Mouse (Mus musculus): ENCODE data around the gene Mapk3.
"Not testable (repeated sequence)": the region's sequence is repeated elsewhere in the genome, so short reads cannot be mapped to it uniquely, and the experiment has no call there.

The Mapk3 gene

DNA sequence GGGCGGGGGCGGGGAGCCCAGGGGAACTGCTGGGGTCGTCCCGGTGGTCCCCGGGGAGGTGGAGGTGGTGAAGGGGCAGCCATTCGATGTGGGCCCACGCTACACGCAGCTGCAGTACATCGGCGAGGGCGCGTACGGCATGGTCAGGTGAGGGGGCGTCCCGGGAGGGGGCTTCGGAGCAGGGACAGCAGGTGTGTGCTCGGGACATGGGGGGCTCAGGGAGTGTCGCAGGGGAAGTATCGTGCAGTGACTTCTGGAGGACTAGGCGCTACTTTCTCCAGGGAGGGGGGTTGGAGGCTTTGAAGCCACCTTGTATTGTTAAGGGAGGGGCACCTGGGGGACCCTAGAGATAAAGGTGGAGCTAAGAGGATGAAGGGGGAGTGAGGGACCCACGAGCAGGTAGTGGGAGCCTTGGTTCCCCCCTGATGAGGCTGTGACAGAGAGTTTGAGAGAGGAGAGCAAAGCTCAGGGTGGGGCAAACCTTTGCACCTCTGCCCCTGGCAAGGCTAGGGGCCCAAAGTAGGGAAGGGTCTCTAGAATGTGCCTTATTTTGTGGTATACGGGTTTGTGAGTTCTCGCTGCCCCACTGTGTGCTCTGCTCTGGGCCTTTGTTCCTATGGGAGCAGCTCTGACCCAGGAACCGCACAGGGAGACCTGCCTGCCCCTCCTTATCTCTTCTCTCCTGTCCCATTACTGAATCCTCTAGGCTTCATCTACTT lies 430 bp downstream of the Mapk3 start:
- no peak for DNase-seq (ENCODE audit: low read depth)

DNA sequence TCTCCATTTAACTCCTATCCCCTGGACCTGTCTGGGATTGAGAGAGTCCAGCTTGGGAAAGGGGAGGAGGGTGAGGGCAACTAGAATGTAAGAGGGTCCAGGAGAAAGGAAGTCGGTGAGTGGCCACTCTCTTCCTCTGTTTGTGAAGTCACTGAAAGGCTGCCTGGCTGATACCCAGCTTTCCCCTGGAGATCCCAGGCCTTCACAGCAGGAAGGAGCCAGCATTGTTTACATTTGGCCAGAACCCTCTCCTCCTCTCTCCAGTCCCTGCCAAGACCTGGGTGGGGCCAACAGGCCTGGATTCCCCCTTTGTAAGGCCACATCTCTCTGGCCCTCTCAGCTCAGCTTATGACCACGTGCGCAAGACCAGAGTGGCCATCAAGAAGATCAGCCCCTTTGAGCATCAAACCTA lies 996 bp downstream of the Mapk3 start:
- DNase-seq (ENCODE audit: low read depth): no peak

GRCm38 (mm10) chr7:126760956-126761355 lies 1.6 kb downstream of the Mapk3 start:
- no peak for DNase-seq (ENCODE audit: low read depth)

DNA sequence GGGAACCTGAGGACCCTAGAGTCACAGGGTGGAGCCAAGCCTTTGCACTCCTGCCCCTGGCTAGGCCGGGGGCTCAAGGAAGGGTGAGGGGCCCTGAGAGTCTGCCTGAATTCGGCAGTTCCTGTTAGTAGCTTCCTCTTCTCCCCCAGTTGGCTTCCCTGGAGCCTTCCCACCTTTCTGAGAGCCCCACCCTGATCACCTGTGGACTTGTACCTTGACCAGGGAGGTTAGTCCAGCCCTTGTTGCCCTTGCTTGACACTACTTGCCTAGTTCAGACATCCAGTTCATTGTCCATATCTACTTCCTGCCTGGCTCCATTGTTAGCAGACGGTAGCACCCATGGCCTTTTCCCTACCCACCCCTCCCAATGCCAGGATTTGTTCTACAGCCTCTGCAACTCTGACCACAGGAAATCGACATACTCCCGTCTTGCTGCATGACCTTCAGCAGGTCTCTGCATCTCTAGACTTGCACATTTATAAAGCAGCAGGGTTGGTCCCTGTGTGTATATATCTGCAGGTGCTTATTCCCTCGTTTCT lies 2.2 kb downstream of the Mapk3 start:
- no peak for DNase-seq (ENCODE audit: low read depth)

GRCm38 (mm10) chr7:126762471-126763008 lies 3.1 kb downstream of the Mapk3 start:
- no peak for DNase-seq (ENCODE audit: low read depth)

DNA sequence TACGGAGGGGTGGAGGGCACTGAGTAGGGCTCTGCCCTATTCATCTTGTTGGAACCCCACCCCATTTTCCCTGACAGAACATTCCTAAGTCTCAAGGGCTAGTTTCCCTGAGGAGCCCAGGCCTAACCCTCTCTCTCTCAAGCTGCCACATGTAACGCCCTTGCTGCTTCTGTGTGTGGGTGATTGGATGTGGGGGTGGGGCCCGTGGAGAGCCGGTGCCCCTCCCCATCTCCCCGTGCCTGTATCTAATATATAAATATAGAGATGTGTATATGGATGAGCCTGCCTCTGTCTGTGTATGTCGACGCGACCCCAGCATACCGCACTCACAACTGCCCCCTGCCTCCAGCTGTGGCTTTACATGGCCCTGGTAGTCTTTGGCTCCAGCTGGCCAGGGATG lies 6.1 kb downstream of the Mapk3 start:
- DNase-seq (ENCODE audit: low read depth): no peak

GRCm38 (mm10) chr7:126766201-126766600 lies 6.8 kb downstream of the Mapk3 start, which contains the start of gene Gdpd3:
TSS of gene Gdpd3 (plus strand) at chr7:126766334.
- no peak for DNase-seq (ENCODE audit: low read depth)

DNA sequence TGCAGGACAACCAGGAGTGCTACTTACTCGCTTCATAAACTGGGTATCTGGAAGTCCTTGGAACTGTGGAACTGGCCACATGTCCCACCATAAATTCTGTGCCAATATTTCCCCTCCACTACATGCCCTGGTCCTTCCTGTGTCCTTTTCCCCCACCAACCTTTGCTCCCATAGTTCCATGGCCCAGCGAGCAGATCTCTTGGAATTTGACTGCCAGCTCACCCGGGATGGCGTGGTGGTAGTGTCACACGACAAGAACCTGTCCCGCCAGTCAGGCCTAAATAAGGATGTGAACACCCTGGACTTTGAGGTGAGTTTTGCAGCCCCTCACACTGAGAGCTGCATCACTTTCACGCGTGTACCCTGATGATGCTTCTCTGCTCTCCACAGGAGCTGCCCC lies 7.6 kb downstream of the Mapk3 start:
- no peak for DNase-seq (ENCODE audit: low read depth)

DNA sequence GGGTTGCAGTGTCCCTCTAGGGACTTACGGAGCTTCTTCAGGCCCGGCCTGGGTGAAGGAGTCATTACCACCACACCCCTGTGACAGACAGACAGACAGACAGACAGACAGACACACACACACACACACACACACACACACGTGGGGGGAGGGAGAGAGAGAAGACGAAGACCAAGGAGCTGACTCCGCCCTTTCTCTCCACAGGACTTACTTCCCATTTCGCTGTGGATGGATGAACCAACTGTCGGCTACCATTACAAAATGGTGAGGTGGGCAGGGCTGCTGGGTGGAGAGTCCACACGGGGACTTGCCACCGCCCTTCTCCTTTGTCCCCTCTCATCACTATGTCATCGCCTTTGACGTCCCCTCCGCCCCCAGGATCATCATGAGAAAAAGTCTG lies 11.4 kb downstream of the Mapk3 start:
- DNase-seq (ENCODE audit: low read depth): no peak

DNA sequence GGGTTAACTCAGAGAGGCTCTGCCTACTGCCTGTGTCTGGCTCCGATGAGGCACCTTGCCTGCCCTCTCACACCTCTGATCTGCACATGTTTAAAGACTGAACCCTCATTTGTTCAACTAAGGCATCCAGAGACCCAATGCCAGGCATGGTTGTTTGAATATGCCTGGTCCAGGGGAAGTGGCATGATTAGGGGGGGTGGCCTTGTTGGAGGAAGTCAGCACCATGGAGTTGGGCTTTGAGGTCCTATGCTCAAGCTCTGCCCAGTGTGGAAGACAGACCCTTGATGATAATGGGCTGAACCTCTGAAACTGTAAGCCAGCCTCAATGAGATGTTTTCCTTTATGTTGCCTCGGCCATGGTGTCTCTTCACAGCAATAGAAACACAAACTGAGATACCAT lies 13.9 kb downstream of the Mapk3 start:
- DNase-seq (ENCODE audit: low read depth): no peak

DNA sequence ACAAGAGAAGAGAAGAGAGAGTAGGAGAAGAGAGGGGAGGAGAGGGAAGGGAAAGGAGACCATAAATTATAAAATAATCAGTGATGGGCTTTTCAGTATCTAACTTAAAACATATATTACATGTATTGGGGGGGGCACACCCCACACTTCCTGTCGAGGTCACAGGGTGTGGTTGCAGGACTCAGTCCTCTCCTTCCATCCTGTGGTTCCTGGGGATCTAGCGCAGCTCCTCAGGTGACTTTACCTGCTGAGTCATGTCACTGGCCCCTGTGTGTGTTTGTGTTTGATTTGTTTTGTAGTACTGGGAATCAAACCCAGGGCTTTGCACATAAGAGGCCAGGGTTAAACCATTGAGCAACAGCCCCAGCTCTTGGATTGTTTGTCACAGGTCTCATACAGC lies 15.1 kb downstream of the Mapk3 start:
- no peak for DNase-seq (ENCODE audit: low read depth)

DNA sequence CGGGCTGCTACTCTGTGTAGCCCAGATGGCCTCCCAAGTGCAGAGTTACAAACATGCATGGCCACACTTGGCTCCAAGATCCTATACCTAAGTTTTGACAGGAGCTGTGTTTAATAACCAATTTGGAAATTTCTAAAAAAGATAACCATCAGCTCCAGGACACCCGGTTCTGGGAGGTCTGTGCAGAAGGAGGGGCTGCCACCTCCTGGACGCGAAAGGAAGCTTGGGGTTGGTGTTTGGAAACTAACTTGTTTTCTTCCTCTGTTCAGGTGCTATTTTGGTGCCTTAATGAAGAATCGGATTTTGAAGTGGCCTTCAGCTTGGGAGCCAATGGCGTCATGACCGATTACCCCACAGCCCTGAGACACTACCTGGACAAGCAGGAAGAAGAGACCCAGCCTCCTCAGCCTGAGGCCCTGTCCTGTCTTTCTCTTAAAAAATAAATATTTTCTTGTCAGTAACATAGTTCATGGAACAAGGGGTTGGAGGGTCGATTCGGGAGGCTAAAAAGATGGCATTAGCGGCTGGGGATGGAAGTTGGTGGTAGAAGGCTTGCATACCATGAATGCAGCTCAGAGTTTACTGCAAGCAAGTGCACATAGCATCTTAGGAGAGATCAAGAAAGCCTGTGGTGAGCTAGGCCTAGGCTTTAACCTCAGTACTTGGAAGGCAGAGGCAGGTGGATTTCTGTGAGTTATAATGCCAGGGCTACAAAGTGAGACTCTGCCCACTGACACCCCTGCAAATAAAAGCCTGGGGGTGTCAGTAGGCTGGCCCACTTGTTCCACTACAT lies 16.0 kb downstream of the Mapk3 start:
- DNase-seq (ENCODE audit: low read depth): no peak

- DNase-seq (ENCODE audit: low read depth): no peak
Measured at GRCm38 (mm10) chr7:126775978-126776234, 16.5 kb downstream of the Mapk3 start.

- DNase-seq (ENCODE audit: low read depth): peak; percentile 80
Measured at GRCm38 (mm10) chr7:126776598-126777057, 17.2 kb downstream of the Mapk3 start, which contains the start of gene Ypel3. TSS of gene Ypel3 (plus strand) at chr7:126776955.

DNA sequence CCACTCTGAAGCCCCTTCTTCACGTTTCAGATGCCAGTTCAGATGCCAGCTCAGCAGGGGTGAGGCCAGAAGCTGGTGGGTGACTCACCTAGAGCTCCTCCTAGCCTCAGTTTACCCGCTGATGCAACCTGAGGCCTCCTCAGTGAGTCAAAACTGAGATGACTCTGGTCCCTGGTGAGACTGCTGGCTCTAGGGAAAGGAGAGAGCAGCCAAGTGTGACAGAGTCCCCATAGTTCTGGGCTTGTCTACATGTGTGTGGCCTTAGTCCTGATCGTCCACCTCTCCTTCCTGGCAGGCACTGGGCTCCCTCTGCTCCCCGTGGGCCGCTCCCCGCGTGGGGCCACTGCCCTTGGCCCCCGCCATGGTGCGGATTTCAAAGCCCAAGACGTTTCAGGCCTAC lies 18.1 kb downstream of the Mapk3 start:
- DNase-seq (ENCODE audit: low read depth): no peak

- DNase-seq (ENCODE audit: low read depth): no peak
Measured at GRCm38 (mm10) chr7:126778147-126778546, 18.7 kb downstream of the Mapk3 start.

GRCm38 (mm10) chr7:126779101-126779500 lies 19.7 kb downstream of the Mapk3 start:
- not testable (repeated sequence) for DNase-seq (ENCODE audit: low read depth)

DNA sequence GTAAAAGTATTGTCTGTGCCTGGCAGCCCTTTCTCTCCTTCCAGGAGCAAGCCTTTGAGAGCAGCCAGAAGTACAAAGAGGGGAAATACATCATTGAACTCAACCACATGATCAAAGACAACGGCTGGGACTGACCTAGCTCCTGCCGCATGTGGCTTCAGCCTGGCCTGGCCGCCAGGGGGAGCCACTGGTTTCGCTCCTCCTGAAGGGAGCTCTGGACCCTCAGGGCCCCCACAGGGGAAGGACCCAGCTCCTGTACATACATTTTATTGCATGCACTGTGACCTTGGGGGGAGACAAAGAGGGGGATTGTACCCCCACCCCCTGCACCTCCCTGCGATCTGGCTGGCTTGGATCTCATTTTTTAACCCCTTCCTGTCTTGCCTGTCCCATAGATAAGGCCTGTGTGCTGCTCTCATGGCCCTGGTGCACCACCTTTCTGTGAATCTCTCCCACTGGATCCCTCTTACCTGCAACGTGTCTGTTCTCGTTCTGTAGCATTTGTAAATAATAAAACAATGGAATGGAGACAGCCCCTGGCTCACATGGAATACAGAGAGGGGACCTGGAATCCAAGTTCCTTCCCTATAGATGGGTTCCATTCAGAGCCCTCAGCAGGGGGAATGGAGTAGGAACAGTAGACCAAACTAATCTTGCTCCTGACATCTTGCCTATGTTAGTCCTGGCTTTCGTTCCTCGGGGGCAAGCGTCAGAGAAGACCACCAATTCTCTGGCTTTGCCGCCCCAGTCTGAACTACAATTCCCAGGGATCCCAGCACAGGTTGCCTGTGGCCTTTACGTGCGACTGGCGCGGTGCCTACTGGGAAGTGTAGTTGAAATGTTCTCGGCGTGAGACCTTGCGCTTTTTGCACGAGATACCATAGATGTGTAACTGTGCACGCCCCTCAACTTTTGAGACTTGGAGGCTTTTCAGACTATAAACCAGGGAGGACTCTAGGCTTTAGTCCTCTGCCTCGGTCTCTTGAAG lies 20.9 kb downstream of the Mapk3 start:
- DNase-seq (ENCODE audit: low read depth): peak; percentile 85

GRCm38 (mm10) chr7:126780971-126781635 lies 21.7 kb downstream of the Mapk3 start, which contains the start of gene Tbx6:
TSS of gene Tbx6 (plus strand) at chr7:126781483.
- DNase-seq (ENCODE audit: low read depth): no peak

- DNase-seq (ENCODE audit: low read depth): no peak
Measured at GRCm38 (mm10) chr7:126781661-126782370, 22.4 kb downstream of the Mapk3 start.
